Mouse (Mus musculus): ENCODE results near the gene Ttll4.

The Ttll4 gene

GRCm38 (mm10) chr1:74712046-74712445 is 50.5 kb downstream of the Ttll4 start:
- DNase-seq (ENCODE audit: low read depth, low spot score) = no peak

- no peak for DNase-seq (ENCODE audit: low read depth, low spot score)
Observed at GRCm38 (mm10) chr1:74712461-74713098, 51.0 kb downstream of the Ttll4 start.

GRCm38 (mm10) chr1:74713099-74713858 is 51.7 kb downstream of the Ttll4 start, which contains the start of gene Cyp27a1:
Gene Cyp27a1 (plus strand): TSS chr1:74713574.
- DNase-seq (ENCODE audit: low read depth, low spot score) = peak; percentile 54

- DNase-seq (ENCODE audit: low read depth, low spot score) = no peak
Observed at GRCm38 (mm10) chr1:74713859-74714730, 52.5 kb downstream of the Ttll4 start.

- no peak for DNase-seq (ENCODE audit: low read depth, low spot score)
Observed at GRCm38 (mm10) chr1:74714967-74715366, 53.4 kb downstream of the Ttll4 start.

GRCm38 (mm10) chr1:74715468-74715867 is 53.9 kb downstream of the Ttll4 start:
- DNase-seq (ENCODE audit: low read depth, low spot score) = no peak

GRCm38 (mm10) chr1:74715886-74716285 is 54.3 kb downstream of the Ttll4 start:
- no peak for DNase-seq (ENCODE audit: low read depth, low spot score)

- no peak for DNase-seq (ENCODE audit: low read depth, low spot score)
Observed at GRCm38 (mm10) chr1:74718113-74718512, 56.6 kb downstream of the Ttll4 start.

GRCm38 (mm10) chr1:74719281-74719680 is 57.7 kb downstream of the Ttll4 start:
- DNase-seq (ENCODE audit: low read depth, low spot score) = no peak

GRCm38 (mm10) chr1:74721657-74722056 is 60.1 kb downstream of the Ttll4 start:
- no peak for DNase-seq (ENCODE audit: low read depth, low spot score)

- DNase-seq (ENCODE audit: low read depth, low spot score) = peak; percentile 64
Observed at GRCm38 (mm10) chr1:74723748-74724147, 62.2 kb downstream of the Ttll4 start.

GRCm38 (mm10) chr1:74726114-74726513 is 64.6 kb downstream of the Ttll4 start:
- no peak for DNase-seq (ENCODE audit: low read depth, low spot score)

- no peak for DNase-seq (ENCODE audit: low read depth, low spot score)
Observed at GRCm38 (mm10) chr1:74726674-74727073, 65.1 kb downstream of the Ttll4 start.

GRCm38 (mm10) chr1:74728446-74728845 is 66.9 kb downstream of the Ttll4 start:
- no peak for DNase-seq (ENCODE audit: low read depth, low spot score)

GRCm38 (mm10) chr1:74736977-74737376 is 75.4 kb downstream of the Ttll4 start:
- DNase-seq (ENCODE audit: low read depth, low spot score) = no peak

GRCm38 (mm10) chr1:74737500-74737899 is 76.0 kb downstream of the Ttll4 start:
- no peak for DNase-seq (ENCODE audit: low read depth, low spot score)

- DNase-seq (ENCODE audit: low read depth, low spot score) = no peak
Observed at GRCm38 (mm10) chr1:74740846-74741245, 79.3 kb downstream of the Ttll4 start.

- DNase-seq (ENCODE audit: low read depth, low spot score) = no peak
Observed at GRCm38 (mm10) chr1:74747335-74747734, 85.8 kb downstream of the Ttll4 start.

GRCm38 (mm10) chr1:74748643-74749271 is 87.2 kb downstream of the Ttll4 start, which contains the start of gene Prkag3:
Gene Prkag3 (minus strand): TSS chr1:74749221.
- peak; percentile 85 for DNase-seq (ENCODE audit: low read depth, low spot score)

GRCm38 (mm10) chr1:74749301-74749700 is 87.8 kb downstream of the Ttll4 start:
- DNase-seq (ENCODE audit: low read depth, low spot score) = no peak

GRCm38 (mm10) chr1:74750683-74751082 is 89.1 kb downstream of the Ttll4 start:
- no peak for DNase-seq (ENCODE audit: low read depth, low spot score)

GRCm38 (mm10) chr1:74752150-74752549 is 90.6 kb downstream of the Ttll4 start:
- no peak for DNase-seq (ENCODE audit: low read depth, low spot score)
